Comparison of ENCODE assay signal across 8 mouse cellular contexts in genomic region chr12:111038976-111039612, GRCm38 (mm10). TPM values are rescaled to one million over a fixed set of nuclear protein-coding genes. Genes with fewer than 3 reads are reported as not detected.
DNase-seq lines count a peak whose midpoint lies in the region; ATAC-seq and TF ChIP-seq lines count a peak whose summit lies in the region.

Rcor1 (plus strand) TSS chr12:111039351.

- peak within 1 kb of the TSS; percentile 90 for H3K9ac ChIP-seq in CH12.LX (ENCODE audit: insufficient read depth, low read depth)
- peak within 1 kb of the TSS; percentile 95 for H3K9ac ChIP-seq in forebrain, embryonic 11.5 days (ENCODE audit: low read length)
- H3K9ac ChIP-seq in heart, embryonic 16.5 days (ENCODE audit: low read length) = peak within 1 kb of the TSS; percentile 99
- H3K9ac ChIP-seq in liver, embryonic 15.5 days = peak within 1 kb of the TSS; percentile 99
- peak within 1 kb of the TSS; percentile 94 for H3K9ac ChIP-seq in neural tube, embryonic 12.5 days

- TF ChIP-seq CTCF in CH12.LX (conservative IDR thresholded peaks at IDR 0.05 in 1 of 2, IDR thresholded peaks at IDR 0.05 in 1 of 2; ENCODE audit: low read depth in 2 of 2, low read length in 2 of 2) = no peak

- TF ChIP-seq RAD21 in CH12.LX (IDR thresholded peaks at IDR 0.05; ENCODE audit: low read depth, low read length) = no peak

- H3K79me2 ChIP-seq in CH12.LX (replicated peaks; ENCODE audit: control insufficient read depth, extremely low read depth, insufficient read depth, poor library complexity, severe bottlenecking) = peaks cover 20% of the 10 kb centered on the region

- TF ChIP-seq EP300 in CH12.LX (IDR thresholded peaks at IDR 0.05; ENCODE audit: low read length) = no peak

- peak; percentile 96 for ATAC-seq in forebrain, embryonic 11.5 days (replicated peaks; ENCODE audit: low FRiP score)
- peak; percentile 96 for ATAC-seq in heart, embryonic 16.5 days (replicated peaks; ENCODE audit: extremely low read depth, insufficient read depth, low FRiP score)
- ATAC-seq in liver, embryonic 15.5 days (ENCODE audit: insufficient read depth) = peak; percentile 95
- ATAC-seq in neural tube, embryonic 12.5 days (ENCODE audit: low FRiP score, low read depth) = peak; percentile 97

- H3K27me3 ChIP-seq in CH12.LX (replicated peaks) = no peaks in the 10 kb centered on the region
- H3K27me3 ChIP-seq in forebrain, embryonic 11.5 days (ENCODE audit: control insufficient read depth, insufficient read depth, low read length) = no peaks in the 10 kb centered on the region
- H3K27me3 ChIP-seq in heart, embryonic 16.5 days (ENCODE audit: control insufficient read depth, insufficient read depth, low read length) = no peaks in the 10 kb centered on the region
- no peaks in the 10 kb centered on the region for H3K27me3 ChIP-seq in liver, embryonic 15.5 days
- H3K27me3 ChIP-seq in neural tube, embryonic 12.5 days (replicated peaks) = no peaks in the 10 kb centered on the region

- dilution Hi-C loops in CH12.LX (cut with MboI; ENCODE audit: extremely low pct_ligation_motif_present, extremely low pct_unique_long_range_greater_than_20kb, low sequenced_read_pairs) = no loop called here

- peak within 1 kb of the TSS; percentile 54 for H3K27ac ChIP-seq in CH12.LX (ENCODE audit: insufficient read depth, low read depth)
- peak within 1 kb of the TSS; percentile 99 for H3K27ac ChIP-seq in forebrain, embryonic 11.5 days (ENCODE audit: low read depth, low read length)
- H3K27ac ChIP-seq in heart, embryonic 16.5 days (ENCODE audit: low read length) = peak within 1 kb of the TSS; percentile 99
- H3K27ac ChIP-seq in liver, embryonic 15.5 days (replicated peaks) = peak within 1 kb of the TSS; percentile 97
- H3K27ac ChIP-seq in neural tube, embryonic 12.5 days = peak within 1 kb of the TSS; percentile 98

- peak within 1 kb of the TSS; percentile 93 for H3K4me2 ChIP-seq in CH12.LX (ENCODE audit: insufficient read depth, low read depth, poor library complexity, severe bottlenecking)
- peak within 1 kb of the TSS; percentile 80 for H3K4me2 ChIP-seq in forebrain, embryonic 11.5 days (ENCODE audit: low read depth, low read length, severe bottlenecking)
- H3K4me2 ChIP-seq in heart, embryonic 16.5 days (ENCODE audit: low read depth, low read length) = peak within 1 kb of the TSS; percentile 82
- peak within 1 kb of the TSS; percentile 99 for H3K4me2 ChIP-seq in liver, embryonic 15.5 days
- peak within 1 kb of the TSS; percentile 95 for H3K4me2 ChIP-seq in neural tube, embryonic 12.5 days (replicated peaks)

- H3K9me3 ChIP-seq in CH12.LX (replicated peaks; ENCODE audit: low read length) = no peaks in the 10 kb centered on the region
- no peaks in the 10 kb centered on the region for H3K9me3 ChIP-seq in forebrain, embryonic 11.5 days (ENCODE audit: control insufficient read depth, low read length)
- H3K9me3 ChIP-seq in heart, embryonic 16.5 days (replicated peaks; ENCODE audit: control insufficient read depth, low read length) = no peaks in the 10 kb centered on the region
- H3K9me3 ChIP-seq in liver, embryonic 15.5 days (replicated peaks) = no peaks in the 10 kb centered on the region
- H3K9me3 ChIP-seq in neural tube, embryonic 12.5 days = no peaks in the 10 kb centered on the region

- peak within 1 kb of the TSS; percentile 77 to 97 (median 95) for H3K4me3 ChIP-seq in CH12.LX (replicated peaks in 1 of 3; ENCODE audit: low read depth in 2 of 3, low read length in 2 of 3, poor library complexity in 1 of 3)
- peak within 1 kb of the TSS; percentile 99 for H3K4me3 ChIP-seq in forebrain, embryonic 11.5 days (ENCODE audit: low read depth, low read length)
- peak within 1 kb of the TSS; percentile 94 for H3K4me3 ChIP-seq in heart, embryonic 16.5 days (ENCODE audit: low read length)
- H3K4me3 ChIP-seq in liver, embryonic 15.5 days (replicated peaks) = peak within 1 kb of the TSS; percentile 98
- peak within 1 kb of the TSS; percentile 97 for H3K4me3 ChIP-seq in neural tube, embryonic 12.5 days

- peak; percentile 60 for TF ChIP-seq POLR2A in CH12.LX (IDR thresholded peaks at IDR 0.05; ENCODE audit: low read depth, low read length)

- H3K4me1 ChIP-seq in CH12.LX (ENCODE audit: control insufficient read depth in 1 of 2, insufficient read depth in 2 of 2) = peaks cover 21 to 48% of the 10 kb centered on the region in 2 experiments
- peaks cover 15% of the 10 kb centered on the region; the same call in 1 of the 2 replicates for H3K4me1 ChIP-seq in forebrain, embryonic 11.5 days (replicated peaks; ENCODE audit: control insufficient read depth, insufficient read depth, low read length)
- H3K4me1 ChIP-seq in heart, embryonic 16.5 days (ENCODE audit: control insufficient read depth, insufficient read depth, low read length) = peaks cover 15% of the 10 kb centered on the region
- peaks cover 73% of the 10 kb centered on the region for H3K4me1 ChIP-seq in liver, embryonic 15.5 days (replicated peaks)
- peaks cover 22% of the 10 kb centered on the region for H3K4me1 ChIP-seq in neural tube, embryonic 12.5 days

- peaks cover 3 to 17% of the 10 kb centered on the region in 2 experiments for H3K36me3 ChIP-seq in CH12.LX (replicated peaks in 1 of 2; ENCODE audit: control insufficient read depth in 1 of 2, insufficient read depth in 1 of 2, low read length in 1 of 2)
- H3K36me3 ChIP-seq in forebrain, embryonic 11.5 days (ENCODE audit: control insufficient read depth, insufficient read depth, low read length) = no peaks in the 10 kb centered on the region
- no peaks in the 10 kb centered on the region for H3K36me3 ChIP-seq in heart, embryonic 16.5 days (ENCODE audit: control insufficient read depth, insufficient read depth)
- peaks cover 11% of the 10 kb centered on the region for H3K36me3 ChIP-seq in liver, embryonic 15.5 days (replicated peaks)
- peaks cover 10% of the 10 kb centered on the region; the same call in 1 of the 2 replicates for H3K36me3 ChIP-seq in neural tube, embryonic 12.5 days

- DNase-seq in CH12.LX (ENCODE audit: extremely low read depth) = peak; percentile 99
- DNase-seq in c-Kit-positive CD71-positive TER-119-negative erythroid progenitor cells, embryonic 14.5 days (ENCODE audit: low read depth) = peak; percentile 100
- peak; percentile 100 for DNase-seq in forebrain, embryonic 11.5 days (ENCODE audit: low spot score)
- DNase-seq in kidney, postnatal 36 days = peak; percentile 99 to 100
- DNase-seq in telencephalon, adult 2 months (ENCODE audit: low read depth, low spot score) = peak; percentile 99

- in situ Hi-C loops in CH12.LX (cut with MboI; ENCODE audit: low pct_ligation_motif_present, low pct_unique_long_range_greater_than_20kb, low sequenced_read_pairs) = no loop called here

- under 1% methylated on average over 59 of the region's 76 CpGs for WGBS in forebrain, embryonic 11.5 days
- under 1% methylated on average over 72 of the region's 76 CpGs for WGBS in heart, embryonic 16.5 days
- WGBS in liver, embryonic 15.5 days (ENCODE audit: insufficient replicate concordance) = under 1% methylated on average over 71 of the region's 76 CpGs
- WGBS in neural tube, embryonic 12.5 days = 1% methylated on average over 61 of the region's 76 CpGs

TF ChIP-seq in CH12.LX, 34 proteins besides CTCF, POLR2A, EP300 and RAD21 (continues in another document):
- TF ChIP-seq BHLHE40 (IDR thresholded peaks at IDR 0.05; ENCODE audit: low read depth, low read length) = no peak
- peak; percentile 71 for TF ChIP-seq NELFE (IDR thresholded peaks at IDR 0.05; ENCODE audit: low read depth, low read length)
- TF ChIP-seq ZMIZ1 (IDR thresholded peaks at IDR 0.05; ENCODE audit: low read depth, low read length) = no peak
- TF ChIP-seq ELF1 (IDR thresholded peaks at IDR 0.05; ENCODE audit: low read depth, low read length) = peak; percentile 82
- no peak for TF ChIP-seq JUND (conservative IDR thresholded peaks at IDR 0.05; ENCODE audit: low read depth, low read length)
- TF ChIP-seq MAZ (IDR thresholded peaks at IDR 0.05; ENCODE audit: low read depth, low read length) = peak; percentile 85; the same call in 1 of the 2 replicates
- TF ChIP-seq RCOR1 (conservative IDR thresholded peaks at IDR 0.05; ENCODE audit: low read depth, low read length) = no peak
- peak; percentile 77 for TF ChIP-seq HCFC1 (IDR thresholded peaks at IDR 0.05; ENCODE audit: low read depth, low read length)
- TF ChIP-seq KAT2A (IDR thresholded peaks at IDR 0.05; ENCODE audit: insufficient replicate concordance, low read length) = no peak
- TF ChIP-seq MYC (IDR thresholded peaks at IDR 0.05; ENCODE audit: low read depth, low read length) = no peak
- TF ChIP-seq TBP (conservative IDR thresholded peaks at IDR 0.05; ENCODE audit: low read depth, low read length) = peak; percentile 18; the same call in 1 of the 2 replicates
- no peak; the same call in 1 of the 2 replicates for TF ChIP-seq TCF12 (IDR thresholded peaks at IDR 0.05; ENCODE audit: low read depth, low read length)
- TF ChIP-seq E2F4 (IDR thresholded peaks at IDR 0.05; ENCODE audit: insufficient replicate concordance, low read depth, low read length) = no peak
- TF ChIP-seq MXI1 (IDR thresholded peaks at IDR 0.05; ENCODE audit: low read depth, low read length) = no peak
- no peak; the same call in 1 of the 2 replicates for TF ChIP-seq IRF4 (IDR thresholded peaks at IDR 0.05; ENCODE audit: low read depth, low read length)
- no peak for TF ChIP-seq PAX5 (IDR thresholded peaks at IDR 0.05; ENCODE audit: low read length)
- peak; percentile 10; the same call in 1 of the 2 replicates for TF ChIP-seq USF1 (IDR thresholded peaks at IDR 0.05; ENCODE audit: low read depth, low read length)
- no peak for TF ChIP-seq POLR2AphosphoS2 (IDR thresholded peaks at IDR 0.05; ENCODE audit: low read depth, low read length)
- TF ChIP-seq CHD2 (IDR thresholded peaks at IDR 0.05; ENCODE audit: low read length) = peak; percentile 93
- TF ChIP-seq UBTF (IDR thresholded peaks at IDR 0.05; ENCODE audit: low read depth, low read length) = no peak
- TF ChIP-seq ZNF384 (IDR thresholded peaks at IDR 0.05; ENCODE audit: low read depth, low read length) = no peak
- no peak for TF ChIP-seq MAX (IDR thresholded peaks at IDR 0.05; ENCODE audit: low read length)
- TF ChIP-seq ETS1 (conservative IDR thresholded peaks at IDR 0.05; ENCODE audit: low read depth, low read length) = no peak
- TF ChIP-seq JUN (IDR thresholded peaks at IDR 0.05; ENCODE audit: insufficient read depth, low read depth, low read length) = no peak

RNA-seq across cellular contexts. Expression of gene Rcor1, which starts in this region (rescaled TPM):
- total RNA-seq in CH12.LX (2012; rRNA removed) = 6.1 and 6.5 TPM in 2 replicates
- total RNA-seq in CH12.LX (2014; rRNA removed) = 8.3 and 8.5 TPM in 2 replicates
- polyA plus RNA-seq in CH12.LX (2012; ENCODE audit: insufficient read length, low read depth) = 15.0 and 16.1 TPM in 2 replicates
- polyA plus RNA-seq in forebrain, embryonic 11.5 days (2014; fragmentation: Nextera tagmentation; extraction: Ambion mirVana) = 14.2 and 16.0 TPM in 2 replicates
- polyA plus RNA-seq in heart, embryonic 16.5 days (2015; fragmentation: Nextera tagmentation; extraction: Ambion mirVana) = 6.4 and 6.5 TPM in 2 replicates
- 4.6 and 5.1 TPM in 2 replicates for polyA plus RNA-seq in liver, embryonic 15.5 days (2015; fragmentation: Nextera tagmentation; extraction: Ambion mirVana)
- 7.9 and 8.5 TPM in 2 replicates for polyA plus RNA-seq in neural tube, embryonic 12.5 days (2016; fragmentation: Nextera tagmentation; extraction: Ambion mirVana)

Comparison
In these comparisons a context has a peak if more than half of its experiments do, and no peak if none do; other contexts are left out.
1. Peak in every context shown above with its lines: DNase-seq, ATAC-seq, H3K4me3 ChIP-seq and H3K27ac ChIP-seq.